Mouse (Mus musculus) hindbrain, embryonic 10.5 days (tissue): ENCODE data around the gene Bcan. TPM values are rescaled to one million over a fixed set of nuclear protein-coding genes. Genes with fewer than 3 reads are reported as not detected.
A peak's percentile ranks its signal among the peaks of the same experiment; 100 is the strongest.

Source experiments
- DNase-seq: peaks from one replicate; pipeline ENCODE4 v3.0.0-alpha.2; 2017; ENCODE audit warnings: low spot score
- H3K27ac ChIP-seq: fragments of 300-500 bp; sonication (generic); 2 replicates; pipeline ENCODE4 v1.5.1; 2016; ENCODE audit warnings: mild to moderate bottlenecking, moderate library complexity
- H3K27me3 ChIP-seq: fragments of 300-500 bp; sonication (generic); 2 replicates; pipeline ENCODE4 v1.6.1; 2016; ENCODE audit warnings: mild to moderate bottlenecking; ENCODE audit not compliant: poor library complexity, insufficient read depth, severe bottlenecking
- H3K36me3 ChIP-seq: fragments of 300-500 bp; sonication (generic); 2 replicates; pipeline ENCODE4 v1.6.1; 2016; ENCODE audit warnings: mild to moderate bottlenecking, moderate library complexity
- H3K4me1 ChIP-seq: fragments of 300-500 bp; sonication (generic); replicated peaks from 2 replicates; pipeline ENCODE4 v1.6.1; 2016; ENCODE audit warnings: mild to moderate bottlenecking
- H3K4me3 ChIP-seq: fragments of 300-500 bp; sonication (generic); 2 replicates; pipeline ENCODE4 v1.5.1; 2016; ENCODE audit warnings: mild to moderate bottlenecking, moderate library complexity
- H3K9me3 ChIP-seq: fragments of 300-500 bp; sonication (generic); 2 replicates; pipeline ENCODE4 v1.6.1; 2016; ENCODE audit warnings: mild to moderate bottlenecking, moderate library complexity
- WGBS: fragments of 180-500 bp; shearing (Covaris S2); methylation state at CpG from one replicate; pipeline ENCODE4 v1.1.7; 2016; 5-methylcytosine and 5-hydroxymethylcytosine counted together
- polyA plus RNA-seq: library from polyadenylated mRNA; unstranded; fragments of >200 nt; fragmentation: Nextera tagmentation; extraction: Ambion mirVana; gene quantifications from 2 replicates; pipeline ENCODE4 v1.2.1, GENCODE M21; 2016

Gene Bcan
- polyA plus RNA-seq, 1 experiment from 2014 or later, result 0.95 TPM

- Histone ChIP-seq H3K27ac (peak overlapping the region; percentile 94), H3K4me1 (peaks cover 50% of the 10 kb centered on the region), H3K9me3 (no peaks in the 10 kb centered on the region), H3K4me3 (peak overlapping the region; percentile 57), H3K27me3 (no peaks in the 10 kb centered on the region), H3K36me3 (peaks cover 14% of the 10 kb centered on the region)
- peak; percentile 75 for DNase-seq
- WGBS, result 27% methylated on average over 1 of the region's 1 CpGs
Observed at GRCm38 (mm10) chr3:87958967-87959366, 41.1 kb downstream of the Bcan start.

- Histone ChIP-seq H3K36me3 (peaks cover 19% of the 10 kb centered on the region), H3K9me3 (no peaks in the 10 kb centered on the region), H3K27me3 (no peaks in the 10 kb centered on the region), H3K4me3 (peak overlapping the region; percentile 57), H3K27ac (peak overlapping the region; percentile 94), H3K4me1 (peaks cover 52% of the 10 kb centered on the region)
- DNase-seq, result no peak
- WGBS, result 15% methylated on average over 4 of the region's 4 CpGs
Observed at GRCm38 (mm10) chr3:87958476-87958875, 41.6 kb downstream of the Bcan start.

GRCm38 (mm10) chr3:87958056-87958455, 42.0 kb downstream of the Bcan start:
- 0% methylated on average over 1 of the region's 1 CpGs for WGBS
- H3K27ac ChIP-seq, result peak overlapping the region; percentile 94
- DNase-seq, result peak; percentile 74
- H3K9me3 ChIP-seq, result no peaks in the 10 kb centered on the region
- peaks cover 57% of the 10 kb centered on the region for H3K4me1 ChIP-seq
- no peaks in the 10 kb centered on the region for H3K27me3 ChIP-seq
- H3K4me3 ChIP-seq, result peak overlapping the region; percentile 57; the same call in 1 of the 2 replicates
- peaks cover 23% of the 10 kb centered on the region for H3K36me3 ChIP-seq

GRCm38 (mm10) chr3:87952440-87952839, 47.6 kb downstream of the Bcan start:
- peak overlapping the region; percentile 75 for H3K4me3 ChIP-seq
- peaks cover 40% of the 10 kb centered on the region for H3K36me3 ChIP-seq
- peaks cover 72% of the 10 kb centered on the region for H3K4me1 ChIP-seq
- WGBS, result 3% methylated on average over 5 of the region's 5 CpGs
- H3K9me3 ChIP-seq, result no peaks in the 10 kb centered on the region
- DNase-seq, result peak; percentile 60
- H3K27me3 ChIP-seq, result no peaks in the 10 kb centered on the region
- H3K27ac ChIP-seq, result peak overlapping the region; percentile 97

GRCm38 (mm10) chr3:87951946-87952345, 48.1 kb downstream of the Bcan start:
- no peak for DNase-seq
- Histone ChIP-seq H3K36me3 (peaks cover 40% of the 10 kb centered on the region), H3K4me3 (peak overlapping the region; percentile 75), H3K4me1 (peaks cover 74% of the 10 kb centered on the region), H3K27ac (peak overlapping the region; percentile 97), H3K27me3 (no peaks in the 10 kb centered on the region), H3K9me3 (no peaks in the 10 kb centered on the region)
- WGBS, result 15% methylated on average over 12 of the region's 12 CpGs

GRCm38 (mm10) chr3:87949955-87950515, 50.0 kb downstream of the Bcan start:
- no peaks in the 10 kb centered on the region for H3K27me3 ChIP-seq
- peak; percentile 71 for DNase-seq
- peak overlapping the region; percentile 75 for H3K4me3 ChIP-seq
- peak overlapping the region; percentile 97 for H3K27ac ChIP-seq
- WGBS, result 2% methylated on average over 13 of the region's 13 CpGs
- no peaks in the 10 kb centered on the region for H3K9me3 ChIP-seq
- H3K36me3 ChIP-seq, result peaks cover 37% of the 10 kb centered on the region
- H3K4me1 ChIP-seq, result peaks cover 87% of the 10 kb centered on the region

GRCm38 (mm10) chr3:87949266-87949954, 50.6 kb downstream of the Bcan start:
- H3K9me3 ChIP-seq, result no peaks in the 10 kb centered on the region
- no peaks in the 10 kb centered on the region for H3K27me3 ChIP-seq
- DNase-seq, result peak; percentile 41
- WGBS, result under 1% methylated on average over 16 of the region's 16 CpGs
- peak overlapping the region; percentile 75 for H3K4me3 ChIP-seq
- peak overlapping the region; percentile 97 for H3K27ac ChIP-seq
- H3K36me3 ChIP-seq, result peaks cover 33% of the 10 kb centered on the region
- peaks cover 93% of the 10 kb centered on the region for H3K4me1 ChIP-seq

GRCm38 (mm10) chr3:87948378-87949265, 51.4 kb downstream of the Bcan start, which contains the start of gene Crabp2:
Gene Crabp2 (plus strand): TSS chr3:87948666.
- Histone ChIP-seq H3K27me3 (no peaks in the 10 kb centered on the region), H3K36me3 (peaks cover 32% of the 10 kb centered on the region), H3K9me3 (no peaks in the 10 kb centered on the region), H3K4me1 (peaks cover 100% of the 10 kb centered on the region), H3K4me3 (peak within 1 kb of the TSS; percentile 75), H3K27ac (peak within 1 kb of the TSS; percentile 97)
- DNase-seq, result peak; percentile 81
- WGBS, result under 1% methylated on average over 35 of the region's 35 CpGs

- peak; percentile 92 for DNase-seq
- peaks cover 95% of the 10 kb centered on the region for H3K4me1 ChIP-seq
- peak overlapping the region; percentile 75 for H3K4me3 ChIP-seq
- under 1% methylated on average over 17 of the region's 17 CpGs for WGBS
- H3K27ac ChIP-seq, result peak overlapping the region; percentile 97
- H3K9me3 ChIP-seq, result no peaks in the 10 kb centered on the region
- no peaks in the 10 kb centered on the region for H3K27me3 ChIP-seq
- peaks cover 32% of the 10 kb centered on the region for H3K36me3 ChIP-seq
Observed at GRCm38 (mm10) chr3:87947811-87948199, 52.2 kb downstream of the Bcan start.

GRCm38 (mm10) chr3:87947056-87947810, 52.8 kb downstream of the Bcan start:
- H3K9me3 ChIP-seq, result no peaks in the 10 kb centered on the region
- no peak for DNase-seq
- peak overlapping the region; percentile 75 for H3K4me3 ChIP-seq
- no peaks in the 10 kb centered on the region for H3K27me3 ChIP-seq
- peak overlapping the region; percentile 97 for H3K27ac ChIP-seq
- peaks cover 90% of the 10 kb centered on the region for H3K4me1 ChIP-seq
- WGBS, result 1% methylated on average over 26 of the region's 26 CpGs
- H3K36me3 ChIP-seq, result peaks cover 32% of the 10 kb centered on the region

- peak overlapping the region; percentile 75 for H3K4me3 ChIP-seq
- 9% methylated on average over 1 of the region's 1 CpGs for WGBS
- H3K9me3 ChIP-seq, result no peaks in the 10 kb centered on the region
- no peak for DNase-seq
- no peaks in the 10 kb centered on the region for H3K27me3 ChIP-seq
- peaks cover 82% of the 10 kb centered on the region for H3K4me1 ChIP-seq
- peak overlapping the region; percentile 97 for H3K27ac ChIP-seq
- H3K36me3 ChIP-seq, result peaks cover 32% of the 10 kb centered on the region
Observed at GRCm38 (mm10) chr3:87946541-87946860, 53.5 kb downstream of the Bcan start.

GRCm38 (mm10) chr3:87945781-87946540, 54.1 kb downstream of the Bcan start:
- Histone ChIP-seq H3K27me3 (no peaks in the 10 kb centered on the region), H3K9me3 (no peaks in the 10 kb centered on the region), H3K27ac (peak overlapping the region; percentile 97), H3K4me3 (peak overlapping the region; percentile 75), H3K4me1 (peaks cover 77% of the 10 kb centered on the region), H3K36me3 (peaks cover 35% of the 10 kb centered on the region)
- DNase-seq, result peak; percentile 66
- WGBS, result 2% methylated on average over 12 of the region's 12 CpGs
